Mouse (Mus musculus) heart, adult 2 months (tissue): ENCODE data around the gene Snai3.

Source experiments
- CTCF ChIP-seq: fragments of 200-600 bp; IDR thresholded peaks from 2 replicates; pipeline ENCODE4 v1.8.1; 2022; ENCODE audit warnings: antibody characterized with exemption, mild to moderate bottlenecking, moderate library complexity
- EP300 ChIP-seq: fragments of 200-500 bp; IDR thresholded peaks from 2 replicates; pipeline ENCODE4 v1.6.1; 2011; ENCODE audit warnings: low read depth, low read length, control low read depth; ENCODE audit not compliant: insufficient read depth
- POLR2A ChIP-seq: fragments of 200-500 bp; IDR thresholded peaks from 2 replicates; pipeline ENCODE4 v1.6.1; 2011; ENCODE audit warnings: mild to moderate bottlenecking, low read depth, low read length, control low read depth; ENCODE audit not compliant: insufficient read depth

- no peak for TF ChIP-seq CTCF
- TF ChIP-seq POLR2A = no peak
- TF ChIP-seq EP300 = no peak
These were observed 21.9 kb upstream of the Snai3 start for GRCm38 (mm10) chr8:122482448-122482847.
